In the genomic region with DNA sequence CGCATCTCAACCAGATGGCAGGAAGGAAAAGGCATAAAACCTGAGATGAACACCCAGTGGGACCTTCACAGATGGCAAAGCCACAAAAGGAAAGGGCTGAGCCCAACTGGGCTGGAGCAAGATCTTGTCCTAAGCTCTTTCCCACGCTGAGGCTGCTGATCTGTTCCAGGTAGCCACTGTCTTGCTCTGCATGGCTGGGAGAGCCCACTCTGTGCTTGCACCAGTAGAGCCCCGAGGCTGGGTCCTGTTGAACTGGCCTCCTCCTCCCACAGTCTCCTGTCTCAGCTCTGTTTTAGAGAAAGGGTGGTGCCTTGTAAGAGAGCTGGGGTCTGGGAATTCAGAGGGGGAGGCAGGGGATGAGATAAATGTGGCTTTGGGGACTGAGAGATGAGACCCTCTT, we compare ENCODE assay signal across 15 mouse cellular contexts. TPM values are rescaled to one million over a fixed set of nuclear protein-coding genes. Genes with fewer than 3 reads are reported as not detected.
A peak's percentile ranks its signal among the peaks of the same experiment; 100 is the strongest.
DNase-seq lines count a peak whose midpoint lies in the region; ATAC-seq and TF ChIP-seq lines count a peak whose summit lies in the region.
"Had no signal": no experiment of that assay in that cellular context is flagged by ENCODE, and none has a peak within 500 bp of the region (broad histone marks: within the 10 kb centered on the region; RNA-seq: fewer than 3 reads in every experiment).

No protein-coding gene starts in this region.

- peak overlapping the region; percentile 98 for H3K4me2 ChIP-seq in liver, embryonic 11.5 days
- peak overlapping the region; percentile 7; the same call in 1 of the 2 replicates for H3K4me2 ChIP-seq in embryonic facial prominence, embryonic 13.5 days
- H3K4me2 ChIP-seq in liver, embryonic 14.5 days (ENCODE audit: low read depth): peak overlapping the region; percentile 26; the same call in 1 of the 2 replicates
- H3K4me2 ChIP-seq: hindbrain, embryonic 15.5 days had no signal

- no peak for ATAC-seq in liver, embryonic 11.5 days (replicated peaks; ENCODE audit: low FRiP score)
- no peak for ATAC-seq in embryonic facial prominence, embryonic 13.5 days (ENCODE audit: insufficient number of reproducible peaks, insufficient read depth, low FRiP score, low TSS enrichment, low read depth)
- no peak for ATAC-seq in liver, embryonic 14.5 days (ENCODE audit: insufficient read depth)

- H3K27ac ChIP-seq in heart, embryonic 10.5 days: peak overlapping the region; percentile 93
- H3K27ac ChIP-seq in liver, embryonic 11.5 days (ENCODE audit: low read depth, low read length): 0 out of 2 replicates have a peak overlapping the region, but pooled peaks have one; percentile 16
- no peak overlapping the region for H3K27ac ChIP-seq in embryonic facial prominence, embryonic 13.5 days
- H3K27ac ChIP-seq in liver, embryonic 14.5 days: no peak overlapping the region
- H3K27ac ChIP-seq in thymus, adult 2 months (ENCODE audit: control insufficient read depth, insufficient read depth, low read length): no peak overlapping the region
- H3K27ac ChIP-seq: hindbrain, embryonic 15.5 days; left cerebral cortex, adult 2 months had no signal

- H3K9ac ChIP-seq in liver, embryonic 11.5 days (ENCODE audit: low read depth, low read length): no peak overlapping the region
- no peak overlapping the region for H3K9ac ChIP-seq in embryonic facial prominence, embryonic 13.5 days
- H3K9ac ChIP-seq in liver, embryonic 14.5 days (replicated peaks): no peak overlapping the region
- H3K9ac ChIP-seq: hindbrain, embryonic 15.5 days had no signal

- H3K36me3 ChIP-seq in heart, embryonic 10.5 days: peaks cover 23% of the 10 kb centered on the region
- H3K36me3 ChIP-seq in liver, embryonic 11.5 days (ENCODE audit: control insufficient read depth, insufficient read depth, low read length): no peaks in the 10 kb centered on the region
- 0 out of 2 replicates have a peak, but pooled peaks cover 3% of the 10 kb centered on the region for H3K36me3 ChIP-seq in embryonic facial prominence, embryonic 13.5 days
- H3K36me3 ChIP-seq in liver, embryonic 14.5 days (replicated peaks; ENCODE audit: control insufficient read depth, insufficient read depth, low read depth): no peaks in the 10 kb centered on the region
- H3K36me3 ChIP-seq in thymus, adult 2 months (ENCODE audit: control insufficient read depth, insufficient read depth, low read length): no peaks in the 10 kb centered on the region
- H3K36me3 ChIP-seq: hindbrain, embryonic 15.5 days had no signal

- no peak for TF ChIP-seq CTCF in liver, embryonic 14.5 days (IDR thresholded peaks at IDR 0.05; ENCODE audit: low read depth)
- TF ChIP-seq CTCF in thymus, adult 2 months (IDR thresholded peaks at IDR 0.05; ENCODE audit: borderline replicate concordance, control insufficient read depth, extremely low read depth, insufficient read depth, low read length, poor library complexity): no peak

- no peak for TF ChIP-seq EP300 in liver, embryonic 14.5 days (IDR thresholded peaks at IDR 0.05; ENCODE audit: low read depth)

- H3K9me3 ChIP-seq in heart, embryonic 10.5 days: no peaks in the 10 kb centered on the region
- H3K9me3 ChIP-seq in liver, embryonic 11.5 days (ENCODE audit: control insufficient read depth, low read length): no peaks in the 10 kb centered on the region
- no peaks in the 10 kb centered on the region for H3K9me3 ChIP-seq in embryonic facial prominence, embryonic 13.5 days
- H3K9me3 ChIP-seq in liver, embryonic 14.5 days (ENCODE audit: control insufficient read depth, low read length): no peaks in the 10 kb centered on the region
- H3K9me3 ChIP-seq: hindbrain, embryonic 15.5 days; megakaryocyte, embryonic 14.5 days had no signal

- peak overlapping the region; percentile 96 for H3K4me3 ChIP-seq in heart, embryonic 10.5 days
- H3K4me3 ChIP-seq in liver, embryonic 11.5 days (ENCODE audit: low read depth, low read length): no peak overlapping the region
- H3K4me3 ChIP-seq in embryonic facial prominence, embryonic 13.5 days: no peak overlapping the region
- no peak overlapping the region for H3K4me3 ChIP-seq in liver, embryonic 14.5 days (ENCODE audit: insufficient read depth in 1 of 2, low read depth in 2 of 2, low read length in 2 of 2)
- no peak overlapping the region for H3K4me3 ChIP-seq in thymus, adult 2 months (ENCODE audit: control insufficient read depth, insufficient read depth, low read length)
- H3K4me3 ChIP-seq: hindbrain, embryonic 15.5 days; left cerebral cortex, adult 2 months; megakaryocyte, embryonic 14.5 days had no signal

- DNase-seq in heart, embryonic 10.5 days (ENCODE audit: low spot score): peak; percentile 78
- DNase-seq in heart, adult 9 months (ENCODE audit: low spot score in 2 of 2): no peak
- DNase-seq in liver, embryonic 11.5 days (ENCODE audit: low spot score): no peak
- DNase-seq in liver: no peak
- DNase-seq in liver, embryonic 14.5 days (ENCODE audit: low read depth in 3 of 3, low spot score in 3 of 3): no peak
- DNase-seq in cerebellum, adult 18-20 months: no peak
- no peak for DNase-seq in thymus, adult 2 months
- DNase-seq: cerebellum, adult 11 months; thymus, postnatal 14 days had no signal

- TF ChIP-seq POLR2A in thymus, adult 2 months (IDR thresholded peaks at IDR 0.05; ENCODE audit: control insufficient read depth, extremely low read depth, insufficient read depth, low read length, poor library complexity): no peak

- 5% methylated on average over 3 of the region's 3 CpGs for WGBS in heart, embryonic 10.5 days
- WGBS in liver, embryonic 11.5 days: 18% methylated on average over 3 of the region's 3 CpGs
- 20% methylated on average over 3 of the region's 3 CpGs for WGBS in embryonic facial prominence, embryonic 13.5 days
- WGBS in liver, embryonic 14.5 days (ENCODE audit: insufficient replicate concordance): 33% methylated on average over 3 of the region's 3 CpGs
- WGBS in thymus, adult 2 months: 37% methylated on average over 3 of the region's 3 CpGs

- H3K27me3 ChIP-seq in heart, embryonic 10.5 days (ENCODE audit: insufficient read depth, poor library complexity, severe bottlenecking): no peaks in the 10 kb centered on the region
- H3K27me3 ChIP-seq in liver, embryonic 11.5 days (replicated peaks; ENCODE audit: control insufficient read depth, insufficient read depth, low read length): peaks cover 2% of the 10 kb centered on the region; the same call in 1 of the 2 replicates
- peaks cover 41% of the 10 kb centered on the region for H3K27me3 ChIP-seq in embryonic facial prominence, embryonic 13.5 days
- H3K27me3 ChIP-seq in liver, embryonic 14.5 days (ENCODE audit: control insufficient read depth, insufficient read depth, low read length): peaks cover 4% of the 10 kb centered on the region
- H3K27me3 ChIP-seq in thymus, adult 2 months (ENCODE audit: control insufficient read depth, insufficient read depth, low read length): no peaks in the 10 kb centered on the region; the same call in 1 of the 2 replicates
- H3K27me3 ChIP-seq: hindbrain, embryonic 15.5 days had no signal

- H3K4me1 ChIP-seq in heart, embryonic 10.5 days: peaks cover 88% of the 10 kb centered on the region
- H3K4me1 ChIP-seq in liver, embryonic 11.5 days (replicated peaks; ENCODE audit: control insufficient read depth, insufficient read depth, low read length): peaks cover 30% of the 10 kb centered on the region
- peaks cover 33% of the 10 kb centered on the region for H3K4me1 ChIP-seq in embryonic facial prominence, embryonic 13.5 days
- H3K4me1 ChIP-seq in liver, embryonic 14.5 days (replicated peaks; ENCODE audit: control insufficient read depth in 2 of 2, insufficient read depth in 2 of 2, low read length in 1 of 2): peaks cover 0 to 17% of the 10 kb centered on the region in 2 experiments; a peak in 2 of 4 replicates
- peaks cover 7% of the 10 kb centered on the region for H3K4me1 ChIP-seq in thymus, adult 2 months (replicated peaks; ENCODE audit: control insufficient read depth, insufficient read depth, low read length)

RNA-seq across cellular contexts. Expression of gene Smtnl2, which starts 4.4 kb away (rescaled TPM):
- 148 and 184 TPM in 2 replicates for polyA plus RNA-seq in heart, embryonic 10.5 days (2016; fragmentation: Nextera tagmentation; extraction: Ambion mirVana)
- 22.9 and 24.8 TPM in 2 replicates for polyA plus RNA-seq in liver, embryonic 11.5 days (2014; fragmentation: Nextera tagmentation; extraction: Ambion mirVana)
- 25.1 and 26.7 TPM in 2 replicates for polyA plus RNA-seq in embryonic facial prominence, embryonic 13.5 days (2015; fragmentation: Nextera tagmentation; extraction: Ambion mirVana)
- 1.1 and 1.3 TPM in 2 replicates for polyA plus RNA-seq in liver, embryonic 14.5 days (2012; rRNA removed)
- polyA plus RNA-seq in liver, embryonic 14.5 days (2014; fragmentation: Nextera tagmentation; extraction: Ambion mirVana): 0.85 and 0.86 TPM in 2 replicates
- 1.7 and 2.7 TPM in 2 replicates for polyA plus RNA-seq in thymus, adult 2 months (2012; rRNA removed)

RNA-seq across cellular contexts. Expression of gene Ggt6, which starts 28.2 kb away (rescaled TPM):
- polyA plus RNA-seq in heart, embryonic 10.5 days (2016; fragmentation: Nextera tagmentation; extraction: Ambion mirVana): not detected in 2 replicates
- polyA plus RNA-seq in liver, embryonic 11.5 days (2014; fragmentation: Nextera tagmentation; extraction: Ambion mirVana): not detected in 2 replicates
- polyA plus RNA-seq in embryonic facial prominence, embryonic 13.5 days (2015; fragmentation: Nextera tagmentation; extraction: Ambion mirVana): 1.1 and 1.3 TPM in 2 replicates
- 0.10 and 0.18 TPM in 2 replicates for polyA plus RNA-seq in liver, embryonic 14.5 days (2012; rRNA removed)
- 0.25 and 0.38 TPM in 2 replicates for polyA plus RNA-seq in liver, embryonic 14.5 days (2014; fragmentation: Nextera tagmentation; extraction: Ambion mirVana)
- 4.0 and 4.3 TPM in 2 replicates for polyA plus RNA-seq in thymus, adult 2 months (2012; rRNA removed)
- polyA plus RNA-seq: C2C12; forebrain, embryonic 11.5 days; hindbrain, embryonic 15.5 days had no signal

RNA-seq across cellular contexts. Expression of gene Mybbp1a, which starts 34.1 kb away (rescaled TPM):
- 133 and 186 TPM in 2 replicates for polyA plus RNA-seq in heart, embryonic 10.5 days (2016; fragmentation: Nextera tagmentation; extraction: Ambion mirVana)
- 263 and 272 TPM in 2 replicates for polyA plus RNA-seq in liver, embryonic 11.5 days (2014; fragmentation: Nextera tagmentation; extraction: Ambion mirVana)
- 162 and 174 TPM in 2 replicates for polyA plus RNA-seq in embryonic facial prominence, embryonic 13.5 days (2015; fragmentation: Nextera tagmentation; extraction: Ambion mirVana)
- polyA plus RNA-seq in liver, embryonic 14.5 days (2012; rRNA removed): 31.0 and 56.3 TPM in 2 replicates
- polyA plus RNA-seq in liver, embryonic 14.5 days (2014; fragmentation: Nextera tagmentation; extraction: Ambion mirVana): 65.5 and 72.6 TPM in 2 replicates
- 57.1 and 67.8 TPM in 2 replicates for polyA plus RNA-seq in thymus, adult 2 months (2012; rRNA removed)

RNA-seq across cellular contexts. Expression of gene Tekt1, which starts 44.8 kb away (rescaled TPM):
- polyA plus RNA-seq in heart, embryonic 10.5 days (2016; fragmentation: Nextera tagmentation; extraction: Ambion mirVana): 0.39 and 2.0 TPM in 2 replicates
- 1.1 and 1.3 TPM in 2 replicates for polyA plus RNA-seq in liver, embryonic 11.5 days (2014; fragmentation: Nextera tagmentation; extraction: Ambion mirVana)
- polyA plus RNA-seq in embryonic facial prominence, embryonic 13.5 days (2015; fragmentation: Nextera tagmentation; extraction: Ambion mirVana): 3.1 and 5.0 TPM in 2 replicates
- polyA plus RNA-seq in liver, embryonic 14.5 days (2012; rRNA removed): not detected in 2 replicates
- not detected in 2 replicates for polyA plus RNA-seq in liver, embryonic 14.5 days (2014; fragmentation: Nextera tagmentation; extraction: Ambion mirVana)
- polyA plus RNA-seq in thymus, adult 2 months (2012; rRNA removed): 0.11 and 0.27 TPM in 2 replicates
- polyA plus RNA-seq: C2C12 had no signal

Comparison
In these comparisons a context has a peak if more than half of its experiments do, and no peak if none do; other contexts are left out.
1. H3K27ac ChIP-seq: peak in heart, embryonic 10.5 days (single experiment) and liver, embryonic 11.5 days (single experiment); none in embryonic facial prominence, embryonic 13.5 days (single experiment), liver, embryonic 14.5 days (single experiment) and thymus, adult 2 months (single experiment).
2. H3K4me2 ChIP-seq: peak in every context shown above with its lines; median percentile 98 in liver, embryonic 11.5 days; 26 in liver, embryonic 14.5 days; 7 in embryonic facial prominence, embryonic 13.5 days.